16 mouse cellular contexts compared by ENCODE assay signal in genomic region chr16:78456345-78456744, GRCm38 (mm10).
DNase-seq lines count a peak whose midpoint lies in the region; ATAC-seq and TF ChIP-seq lines count a peak whose summit lies in the region.
"Had no signal": no experiment of that assay in that cellular context is flagged by ENCODE, and none has a peak within 500 bp of the region (broad histone marks: within the 10 kb centered on the region; RNA-seq: fewer than 3 reads in every experiment).

No protein-coding gene starts in this region.

- peak; percentile 43; the same call in 1 of the 2 replicates for TF ChIP-seq POLR2A in lung, adult 2 months (IDR thresholded peaks at IDR 0.05; ENCODE audit: borderline replicate concordance, extremely low read depth, low read depth, low read length)

- no peaks in the 10 kb centered on the region for H3K36me3 ChIP-seq in forebrain, embryonic 13.5 days (ENCODE audit: poor library complexity, severe bottlenecking)
- no peaks in the 10 kb centered on the region for H3K36me3 ChIP-seq in forebrain, postnatal 0 days (ENCODE audit: insufficient read depth)
- H3K36me3 ChIP-seq in kidney, embryonic 16.5 days (ENCODE audit: insufficient read depth, low read length), result no peaks in the 10 kb centered on the region
- no peaks in the 10 kb centered on the region for H3K36me3 ChIP-seq in stomach, embryonic 14.5 days (ENCODE audit: control insufficient read depth, insufficient read depth, low read length)
- H3K36me3 ChIP-seq: heart, embryonic 13.5 days; hindbrain, embryonic 12.5 days; intestine, embryonic 15.5 days; neural tube, embryonic 12.5 days had no signal

- ATAC-seq in forebrain, embryonic 13.5 days, result peak; percentile 22; the same call in 1 of the 2 replicates
- no peak for ATAC-seq in forebrain, postnatal 0 days
- no peak for ATAC-seq in kidney, embryonic 16.5 days (ENCODE audit: low FRiP score, low TSS enrichment)
- ATAC-seq in stomach, embryonic 14.5 days (ENCODE audit: insufficient number of reproducible peaks, insufficient read depth, low FRiP score, low read depth), result peak; percentile 44; the same call in 1 of the 2 replicates
- ATAC-seq: intestine, embryonic 15.5 days had no signal

- no peak for DNase-seq in forebrain, postnatal 0 days
- peak; percentile 14 to 45 for DNase-seq in kidney, postnatal 36 days
- peak; percentile 62 for DNase-seq in lung, adult 2 months
- DNase-seq in adipocyte (ENCODE audit: low spot score), result no peak
- DNase-seq in cerebellum, postnatal 4 days (ENCODE audit: low spot score in 2 of 2), result no peak
- DNase-seq: cerebellum, adult 2 months; liver; thymus, adult 18-20 months had no signal

- TF ChIP-seq CTCF in forebrain, postnatal 0 days (IDR thresholded peaks at IDR 0.05; ENCODE audit: low read depth), result no peak
- no peak for TF ChIP-seq CTCF in lung, adult 2 months (IDR thresholded peaks at IDR 0.05; ENCODE audit: insufficient read depth, low read length)

- no peak overlapping the region for H3K4me3 ChIP-seq in forebrain, embryonic 13.5 days
- H3K4me3 ChIP-seq in forebrain, postnatal 0 days (ENCODE audit: low read depth, low read length), result no peak overlapping the region
- H3K4me3 ChIP-seq in kidney, embryonic 16.5 days (ENCODE audit: low read length), result no peak overlapping the region
- peak overlapping the region; percentile 70 for H3K4me3 ChIP-seq in lung, adult 2 months (replicated peaks; ENCODE audit: extremely low read depth, low read depth, low read length)
- no peak overlapping the region for H3K4me3 ChIP-seq in stomach, embryonic 14.5 days (ENCODE audit: low read depth, low read length)
- H3K4me3 ChIP-seq: heart, embryonic 13.5 days; hindbrain, embryonic 12.5 days; intestine, embryonic 15.5 days; left cerebral cortex, adult 2 months; neural tube, embryonic 12.5 days had no signal

- H3K4me1 ChIP-seq in forebrain, embryonic 13.5 days, result peaks cover 9% of the 10 kb centered on the region; the same call in 1 of the 2 replicates
- no peaks in the 10 kb centered on the region for H3K4me1 ChIP-seq in forebrain, postnatal 0 days (ENCODE audit: insufficient read depth)
- no peaks in the 10 kb centered on the region for H3K4me1 ChIP-seq in kidney, embryonic 16.5 days (ENCODE audit: insufficient read depth, low read length)
- no peaks in the 10 kb centered on the region for H3K4me1 ChIP-seq in lung, adult 2 months (ENCODE audit: control insufficient read depth, insufficient read depth, low read length)
- H3K4me1 ChIP-seq in stomach, embryonic 14.5 days (ENCODE audit: control insufficient read depth, insufficient read depth, low read length), result no peaks in the 10 kb centered on the region
- H3K4me1 ChIP-seq: heart, embryonic 13.5 days; hindbrain, embryonic 12.5 days; intestine, embryonic 15.5 days; neural tube, embryonic 12.5 days had no signal

- H3K9ac ChIP-seq in forebrain, embryonic 13.5 days, result no peak overlapping the region
- no peak overlapping the region for H3K9ac ChIP-seq in forebrain, postnatal 0 days
- H3K9ac ChIP-seq in kidney, embryonic 16.5 days (replicated peaks; ENCODE audit: low read length), result no peak overlapping the region
- no peak overlapping the region for H3K9ac ChIP-seq in stomach, embryonic 14.5 days (replicated peaks; ENCODE audit: low read depth, low read length)
- H3K9ac ChIP-seq: heart, embryonic 13.5 days; hindbrain, embryonic 12.5 days; intestine, embryonic 15.5 days; neural tube, embryonic 12.5 days had no signal

- H3K27me3 ChIP-seq in forebrain, embryonic 13.5 days, result no peaks in the 10 kb centered on the region
- H3K27me3 ChIP-seq in forebrain, postnatal 0 days (ENCODE audit: insufficient read depth, low read length), result no peaks in the 10 kb centered on the region
- no peaks in the 10 kb centered on the region for H3K27me3 ChIP-seq in kidney, embryonic 16.5 days (ENCODE audit: insufficient read depth, low read length)
- H3K27me3 ChIP-seq in stomach, embryonic 14.5 days (ENCODE audit: control insufficient read depth, insufficient read depth, low read length), result no peaks in the 10 kb centered on the region
- H3K27me3 ChIP-seq: heart, embryonic 13.5 days; hindbrain, embryonic 12.5 days; intestine, embryonic 15.5 days; neural tube, embryonic 12.5 days had no signal

- H3K27ac ChIP-seq in forebrain, embryonic 13.5 days, result no peak overlapping the region
- H3K27ac ChIP-seq in forebrain, postnatal 0 days (ENCODE audit: low read depth, low read length), result no peak overlapping the region
- H3K27ac ChIP-seq in kidney, embryonic 16.5 days (ENCODE audit: low read length), result no peak overlapping the region
- no peak overlapping the region for H3K27ac ChIP-seq in stomach, embryonic 14.5 days (ENCODE audit: low read length)
- H3K27ac ChIP-seq: heart, embryonic 13.5 days; hindbrain, embryonic 12.5 days; intestine, embryonic 15.5 days; left cerebral cortex, adult 2 months; neural tube, embryonic 12.5 days had no signal

- no peaks in the 10 kb centered on the region for H3K9me3 ChIP-seq in forebrain, embryonic 13.5 days (replicated peaks)
- no peaks in the 10 kb centered on the region for H3K9me3 ChIP-seq in forebrain, postnatal 0 days (ENCODE audit: low read length)
- no peaks in the 10 kb centered on the region for H3K9me3 ChIP-seq in kidney, embryonic 16.5 days (ENCODE audit: low read length)
- H3K9me3 ChIP-seq in stomach, embryonic 14.5 days (ENCODE audit: control insufficient read depth, low read depth, low read length), result no peaks in the 10 kb centered on the region
- H3K9me3 ChIP-seq: heart, embryonic 13.5 days; hindbrain, embryonic 12.5 days; intestine, embryonic 15.5 days; neural tube, embryonic 12.5 days had no signal

- 62% methylated on average over 10 of the region's 10 CpGs for WGBS in forebrain, embryonic 13.5 days
- 43% methylated on average over 10 of the region's 10 CpGs for WGBS in forebrain, postnatal 0 days
- WGBS in kidney, embryonic 16.5 days, result 71% methylated on average over 10 of the region's 10 CpGs
- WGBS in lung, adult 2 months, result 35% methylated on average over 10 of the region's 10 CpGs
- WGBS in stomach, embryonic 14.5 days, result 56% methylated on average over 10 of the region's 10 CpGs

- H3K4me2 ChIP-seq in forebrain, embryonic 13.5 days, result no peak overlapping the region
- no peak overlapping the region for H3K4me2 ChIP-seq in forebrain, postnatal 0 days (ENCODE audit: low read depth)
- no peak overlapping the region for H3K4me2 ChIP-seq in kidney, embryonic 16.5 days (replicated peaks; ENCODE audit: low read depth, low read length)
- H3K4me2 ChIP-seq in stomach, embryonic 14.5 days (replicated peaks; ENCODE audit: low read depth, low read length), result no peak overlapping the region
- H3K4me2 ChIP-seq: heart, embryonic 13.5 days; hindbrain, embryonic 12.5 days; intestine, embryonic 15.5 days; neural tube, embryonic 12.5 days had no signal

Comparison
In these comparisons a context has a peak if more than half of its experiments do, and no peak if none do; other contexts are left out.
1. ATAC-seq: peak in forebrain, embryonic 13.5 days (single experiment) and stomach, embryonic 14.5 days (single experiment); none in forebrain, postnatal 0 days (single experiment) and kidney, embryonic 16.5 days (single experiment).
2. DNase-seq: peak in kidney, postnatal 36 days (2 of 2) and lung, adult 2 months (single experiment); none in forebrain, postnatal 0 days (single experiment), adipocyte (single experiment) and cerebellum, postnatal 4 days (0 of 2).